Mouse (Mus musculus) c-Kit-positive CD71-positive TER-119-positive erythroid progenitor cells, embryonic 14.5 days (primary cell): ENCODE results near the gene Mark3.

ENCODE experiments used
- DNase-seq: peaks from one replicate; pipeline ENCODE4 v3.0.0-alpha.2; 2013; ENCODE audit warnings: low spot score

Mark3 gene

GRCm38 (mm10) chr12:111560286-111560685, 14.0 kb upstream of the Mark3 start:
- no peak for DNase-seq

- DNase-seq = no peak
Observed at GRCm38 (mm10) chr12:111562276-111562814, 12.0 kb upstream of the Mark3 start.

DNA sequence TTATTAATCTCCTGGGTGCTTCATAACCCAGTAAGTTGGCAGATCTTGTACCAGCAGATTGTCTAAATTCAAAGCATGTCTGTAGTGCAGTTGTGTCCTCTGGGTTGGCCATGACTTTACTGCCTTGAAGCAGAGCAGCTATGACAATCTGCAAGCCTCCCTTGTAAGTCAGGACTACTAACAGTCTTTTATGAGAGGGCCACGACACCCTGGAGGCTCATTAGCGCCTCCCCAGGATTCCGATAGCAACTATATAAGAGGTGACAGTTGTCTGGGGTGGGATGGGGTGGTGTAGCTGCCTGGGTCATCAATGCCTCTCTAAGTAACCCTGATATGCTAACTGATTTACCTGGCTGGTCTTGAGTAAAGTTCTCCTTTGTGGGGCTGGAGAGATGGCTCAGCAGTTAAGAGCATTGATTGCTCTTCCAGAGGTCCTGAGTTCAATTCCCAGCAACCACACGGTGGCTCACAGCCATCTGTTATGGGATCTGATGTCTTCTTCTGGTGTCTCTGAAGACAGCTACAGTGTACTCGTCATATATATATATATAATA, 11.2 kb upstream of the Mark3 start:
- DNase-seq = no peak

DNA sequence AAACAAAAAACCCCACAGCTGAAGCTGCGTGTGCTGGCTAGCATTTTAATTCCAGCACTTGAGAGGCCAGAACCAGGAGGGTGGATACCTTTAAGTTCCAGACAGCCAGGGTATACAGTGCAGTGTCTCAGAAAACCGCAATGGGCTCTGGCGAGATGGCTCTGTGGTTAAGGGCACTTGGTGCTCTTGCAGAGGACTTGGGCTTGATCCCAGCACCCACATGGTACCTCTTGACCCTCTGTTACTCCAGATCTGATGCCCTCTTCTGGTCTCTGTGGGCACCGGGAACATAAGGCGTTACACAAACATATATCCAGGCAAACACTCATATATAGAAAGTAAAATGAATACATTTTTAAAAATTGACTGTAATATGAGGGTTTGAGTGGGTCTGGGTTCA, 9.0 kb upstream of the Mark3 start:
- DNase-seq = no peak

DNA sequence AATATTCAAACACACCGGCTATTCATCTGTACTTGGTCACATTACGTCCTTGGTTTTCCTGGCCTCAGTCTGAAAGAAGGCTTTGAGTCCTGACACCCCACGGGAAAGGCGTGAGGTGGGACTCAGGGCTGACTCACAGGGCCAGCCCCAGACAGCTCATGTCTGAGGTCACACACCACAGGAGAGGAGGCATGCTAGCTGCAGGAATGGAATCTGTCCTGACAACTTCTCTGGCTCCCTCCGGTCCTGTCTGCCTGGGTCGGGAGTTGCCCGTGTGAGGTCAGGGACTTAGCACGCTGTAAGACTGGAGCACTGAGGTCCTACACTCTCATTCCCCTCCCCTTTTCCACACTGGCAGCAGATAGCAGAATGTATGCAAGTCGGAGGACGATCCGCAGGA, 5.5 kb upstream of the Mark3 start:
- DNase-seq = no peak

DNA sequence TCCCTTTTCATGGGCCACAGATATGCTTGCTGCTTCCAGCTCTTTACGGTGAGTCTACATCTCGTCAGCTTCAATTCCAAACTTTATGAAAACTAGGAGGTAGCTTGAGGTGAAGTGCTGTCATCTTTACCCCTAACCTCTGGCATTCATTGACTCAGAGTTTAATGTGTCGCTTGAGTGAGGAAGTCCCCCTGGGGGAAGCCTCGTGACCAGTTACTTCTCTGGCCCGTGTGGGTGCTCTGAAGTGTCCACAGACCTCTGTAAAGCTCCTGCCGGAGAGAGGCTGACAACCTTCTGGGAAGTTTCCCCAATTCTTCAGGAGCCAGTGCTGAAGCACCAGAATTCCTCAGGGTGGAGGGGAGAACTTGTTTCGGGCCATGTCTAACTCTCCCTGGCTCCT, 1.9 kb upstream of the Mark3 start:
- DNase-seq = no peak

DNA sequence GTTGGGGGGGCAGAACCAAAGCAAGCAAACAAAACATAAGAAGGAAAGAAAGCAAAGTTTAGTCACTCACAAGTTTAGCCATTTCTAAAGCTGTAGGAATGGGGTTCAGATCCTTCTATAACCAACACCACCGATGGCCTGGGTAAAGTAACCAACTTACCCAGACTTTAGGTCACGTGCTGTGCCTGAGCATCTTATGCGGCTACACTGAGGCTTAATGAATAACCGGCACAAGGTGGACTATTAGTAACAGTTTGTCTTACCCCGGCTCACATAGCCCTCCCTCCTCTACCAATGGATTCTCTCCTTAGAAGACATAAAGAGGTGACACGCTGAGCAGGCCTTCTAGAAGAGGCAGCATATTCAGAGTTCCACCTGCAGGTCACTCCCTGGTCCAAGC, 1.0 kb upstream of the Mark3 start:
- no peak for DNase-seq

GRCm38 (mm10) chr12:111574887-111575838, 840 bp downstream of the Mark3 start:
- DNase-seq = peak; percentile 40

DNA sequence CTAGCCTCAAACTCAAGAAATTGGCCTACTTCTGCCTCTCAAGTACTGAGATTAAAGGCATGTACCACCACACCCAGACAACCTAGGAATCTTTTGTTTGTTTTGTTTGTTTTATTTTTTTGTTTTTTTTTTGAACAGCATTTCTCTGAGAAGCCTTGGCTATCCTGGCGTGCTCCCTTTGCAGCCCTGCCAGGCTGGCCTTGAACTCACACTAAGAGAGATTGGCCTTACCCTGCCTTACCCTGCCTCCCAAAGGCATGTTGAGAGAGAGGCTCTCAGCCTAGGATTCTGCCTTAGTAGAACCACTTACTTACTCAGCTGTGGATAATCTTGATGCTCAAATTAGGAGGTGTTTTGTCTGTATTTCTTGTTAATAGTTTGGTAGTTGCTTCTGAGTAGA, 8.7 kb downstream of the Mark3 start:
- DNase-seq = no peak

- DNase-seq = no peak
Observed at GRCm38 (mm10) chr12:111584401-111584800, 10.1 kb downstream of the Mark3 start.

DNA sequence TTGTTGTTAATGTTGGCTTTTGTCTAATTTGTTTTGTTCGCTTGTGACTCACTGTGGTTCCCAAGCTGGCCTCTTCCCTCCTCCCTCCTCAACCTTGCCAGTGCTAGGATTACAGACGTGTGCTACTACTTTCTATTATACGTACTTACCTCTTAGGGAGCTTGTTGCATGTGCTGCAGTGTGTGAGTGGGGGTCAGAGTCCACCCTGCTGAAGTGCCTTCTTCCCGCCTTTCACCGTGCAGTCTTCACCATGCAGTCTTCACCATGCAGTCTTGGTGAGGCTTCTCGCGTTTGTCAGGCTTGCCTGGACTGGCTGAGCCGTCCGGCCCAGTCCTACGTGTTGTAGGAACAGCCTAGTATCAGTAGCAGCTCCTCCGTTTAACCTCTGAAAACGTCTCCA, 12.9 kb downstream of the Mark3 start:
- DNase-seq = no peak

DNA sequence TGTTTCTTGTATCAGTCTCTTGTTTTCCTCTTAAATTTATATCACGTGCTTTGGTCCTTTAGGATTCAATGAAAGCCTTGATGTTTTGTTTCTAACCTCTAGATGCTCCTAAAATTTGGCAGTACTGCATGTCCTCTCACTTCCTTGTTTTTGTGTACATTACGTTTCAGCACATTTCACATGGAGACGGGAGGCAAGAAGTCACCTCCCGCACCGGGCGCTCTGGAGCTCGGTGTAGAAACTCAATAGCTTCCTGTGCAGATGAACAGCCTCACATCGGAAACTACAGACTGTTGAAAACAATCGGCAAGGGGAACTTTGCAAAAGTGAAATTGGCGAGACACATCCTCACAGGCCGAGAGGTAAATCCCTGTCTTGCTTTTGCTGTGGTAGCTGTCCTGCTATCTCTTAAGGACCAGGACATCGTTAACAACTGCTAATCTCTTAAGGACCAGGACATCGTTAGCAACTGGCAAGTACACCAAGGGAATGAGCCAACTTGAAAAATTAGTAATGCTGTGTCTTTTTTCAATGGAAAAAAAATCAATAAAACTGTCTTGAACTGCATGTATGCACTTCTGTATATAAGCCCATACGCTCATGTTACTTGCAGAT, 18.2 kb downstream of the Mark3 start:
- DNase-seq = no peak

DNA sequence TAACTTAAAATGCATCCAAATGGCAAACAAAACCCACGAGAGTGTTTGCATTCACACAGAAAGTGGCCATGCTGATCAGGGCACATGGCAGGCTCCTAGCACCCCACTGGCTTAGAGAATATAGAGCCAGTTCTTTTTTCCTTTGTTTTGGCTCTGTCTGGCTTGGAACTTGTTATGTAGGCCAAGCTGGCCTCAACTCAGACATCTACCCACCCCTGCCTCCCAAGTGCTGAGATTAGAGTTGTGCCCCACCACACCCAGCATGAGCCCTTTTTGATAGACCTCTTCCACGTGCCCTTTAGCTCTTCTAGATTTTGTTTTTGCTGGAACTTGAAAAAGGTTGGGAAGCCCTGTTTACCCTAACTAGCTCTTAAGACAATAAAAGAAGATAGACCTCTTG, 19.5 kb downstream of the Mark3 start:
- no peak for DNase-seq

- DNase-seq = no peak
Observed at GRCm38 (mm10) chr12:111597310-111597709, 23.0 kb downstream of the Mark3 start.

DNA sequence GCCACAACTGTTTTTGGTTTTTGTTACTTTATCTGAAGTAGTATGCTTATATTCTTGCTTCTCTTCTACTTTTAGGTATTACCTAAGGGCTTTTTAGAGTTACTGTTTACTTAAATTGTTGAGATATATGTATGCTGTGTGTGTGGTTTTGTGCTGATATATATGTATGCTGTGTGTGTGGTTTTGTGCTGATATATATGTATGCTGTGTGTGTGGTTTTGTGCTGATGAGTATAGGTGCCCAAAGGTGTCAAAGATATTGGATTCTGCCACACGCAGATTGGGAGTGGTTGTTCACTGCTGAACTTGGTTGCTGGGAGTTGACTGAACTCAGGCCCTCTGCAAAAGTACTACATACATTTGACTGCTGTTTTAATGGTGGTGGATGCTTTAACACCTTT, 24.6 kb downstream of the Mark3 start:
- no peak for DNase-seq

- no peak for DNase-seq
Observed at GRCm38 (mm10) chr12:111599640-111600039, 25.3 kb downstream of the Mark3 start.

GRCm38 (mm10) chr12:111603871-111604270, 29.5 kb downstream of the Mark3 start:
- no peak for DNase-seq

GRCm38 (mm10) chr12:111605619-111606018, 31.3 kb downstream of the Mark3 start:
- no peak for DNase-seq

DNA sequence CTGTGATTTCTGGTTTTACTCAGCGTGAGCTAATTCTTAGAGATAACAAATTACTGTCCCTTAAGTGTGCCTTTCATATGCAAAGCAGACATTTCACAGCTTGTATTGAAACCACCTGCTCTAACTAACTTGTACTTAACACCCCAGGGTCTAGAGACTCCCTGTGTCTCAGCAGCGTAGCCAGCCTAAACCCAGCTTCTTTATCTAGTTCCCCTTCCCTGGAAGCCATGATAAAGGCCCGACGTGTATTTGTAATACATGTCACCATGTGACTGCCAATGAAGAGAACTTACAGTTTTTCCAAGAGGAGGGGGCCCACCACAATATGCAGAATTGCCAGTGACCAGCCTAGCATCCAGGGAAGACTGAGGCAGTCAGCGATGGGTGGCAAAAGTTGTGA, 33.7 kb downstream of the Mark3 start:
- no peak for DNase-seq

DNA sequence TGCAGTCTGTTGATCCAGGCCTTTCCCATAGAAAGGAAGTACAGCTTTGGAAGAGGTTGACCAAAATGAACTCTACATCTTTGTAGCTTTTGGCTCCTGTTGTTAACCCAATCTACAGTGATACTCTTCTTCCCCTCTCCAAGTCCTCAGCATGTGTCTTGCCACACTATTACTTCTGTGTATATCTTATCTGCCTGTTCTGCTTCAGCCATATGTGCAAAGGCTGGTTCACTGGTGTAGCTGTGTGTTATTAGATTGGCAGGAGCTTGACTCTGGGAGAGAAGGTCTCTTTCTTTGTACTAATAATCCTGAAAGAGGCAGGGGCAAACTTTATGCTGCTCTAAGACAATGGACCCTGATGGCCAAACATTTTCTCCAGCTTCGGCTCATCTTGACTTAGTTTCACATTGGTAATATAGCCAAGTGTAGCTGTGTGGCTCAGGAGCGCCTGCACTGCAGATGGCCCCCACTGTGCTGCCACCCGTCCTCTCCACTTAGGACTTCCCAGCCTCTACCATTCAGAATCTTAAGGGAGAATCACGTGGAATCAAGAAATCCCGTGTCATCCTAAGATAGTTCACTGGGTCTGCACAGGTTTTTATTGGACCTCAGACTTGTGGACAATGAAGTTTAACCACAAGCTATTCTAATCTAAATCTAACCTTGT, 40.3 kb downstream of the Mark3 start:
- no peak for DNase-seq

DNA sequence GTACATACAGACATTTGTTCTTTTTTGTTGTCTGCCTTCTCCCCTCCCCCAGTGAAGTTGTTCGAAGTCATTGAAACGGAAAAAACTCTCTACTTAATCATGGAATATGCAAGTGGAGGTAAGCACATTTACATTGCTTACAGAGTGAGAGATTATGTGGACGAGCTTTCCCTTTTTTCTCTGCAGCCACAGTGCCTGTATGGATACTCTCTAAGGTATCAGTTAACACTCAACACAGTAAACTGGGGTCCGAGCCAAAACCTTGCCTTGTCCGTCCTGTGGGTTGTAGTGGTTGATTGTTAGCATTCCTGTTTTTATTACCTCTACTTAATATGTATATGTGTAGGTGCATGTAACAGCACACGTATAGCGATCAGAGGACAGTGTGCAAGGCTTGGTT, 43.9 kb downstream of the Mark3 start:
- DNase-seq = no peak

GRCm38 (mm10) chr12:111648061-111648645, 73.8 kb downstream of the Mark3 start:
- peak; percentile 46 for DNase-seq
